Mouse (Mus musculus) neural tube, embryonic 14.5 days (tissue): Measurements from ENCODE around the gene Bag1. TPM values are rescaled to one million over a fixed set of nuclear protein-coding genes. Genes with fewer than 3 reads are reported as not detected.

Source experiments
- ATAC-seq: fragments of 200-750 bp; cut with Nextera tagmentation; 2 replicates; pipeline ENCODE4 v1.8.0; 2017; ENCODE audit warnings: low read depth, mild to moderate bottlenecking, moderate TSS enrichment, moderate library complexity
- H3K27ac ChIP-seq: fragments of 300-500 bp; sonication (generic); 2 replicates; pipeline ENCODE4 v1.5.1; 2014; ENCODE audit warnings: low read depth, mild to moderate bottlenecking, control low read depth, low read length, moderate library complexity, mixed read lengths
- H3K27me3 ChIP-seq: fragments of 300-500 bp; sonication (generic); 2 replicates; pipeline ENCODE4 v1.6.1; 2014; ENCODE audit warnings: low read length; ENCODE audit not compliant: control insufficient read depth, insufficient read depth
- H3K36me3 ChIP-seq: fragments of 300-500 bp; sonication (generic); 2 replicates; pipeline ENCODE4 v1.6.1; 2014; ENCODE audit warnings: low read length, mixed read lengths; ENCODE audit not compliant: control insufficient read depth, insufficient read depth
- H3K4me1 ChIP-seq: fragments of 300-500 bp; sonication (generic); 2 replicates; pipeline ENCODE4 v1.6.1; 2014; ENCODE audit warnings: low read length; ENCODE audit not compliant: control insufficient read depth, insufficient read depth
- H3K4me2 ChIP-seq: fragments of 300-500 bp; sonication (generic); 2 replicates; pipeline ENCODE4 v1.6.1; 2014; ENCODE audit warnings: mild to moderate bottlenecking, low read depth, low read length, control low read depth
- H3K4me3 ChIP-seq: fragments of 300-500 bp; sonication (generic); 2 replicates; pipeline ENCODE4 v1.5.1; 2014; ENCODE audit warnings: low read depth, low read length, control low read depth, mixed read lengths
- H3K9ac ChIP-seq: fragments of 300-500 bp; sonication (generic); replicated peaks from 2 replicates; pipeline ENCODE4 v1.6.1; 2014; ENCODE audit warnings: low read depth, mild to moderate bottlenecking, control low read depth, low read length, mixed read lengths
- H3K9me3 ChIP-seq: fragments of 300-500 bp; sonication (generic); 2 replicates; pipeline ENCODE4 v1.6.1; 2016; ENCODE audit warnings: low read length; ENCODE audit not compliant: control insufficient read depth
- WGBS: fragments of 180-500 bp; shearing (Covaris S2); extraction: QIAGEN DNeasy Blood & Tissue Kit; methylation state at CpG from one replicate; pipeline ENCODE4 v1.1.7; 2014; 5-methylcytosine and 5-hydroxymethylcytosine counted together
- polyA plus RNA-seq: library from polyadenylated mRNA; unstranded; fragments of >200 nt; fragmentation: Nextera tagmentation; extraction: Ambion mirVana; gene quantifications from 2 replicates; pipeline ENCODE4 v1.2.1, GENCODE M21; 2014

Bag1 gene
- polyA plus RNA-seq, 1 experiment from 2014 or later, result 195 TPM

GRCm38 (mm10) chr4:40923087-40923651, 24.9 kb downstream of the Bag1 start:
- H3K9ac ChIP-seq, result no peak overlapping the region
- no peak overlapping the region for H3K4me3 ChIP-seq
- no peaks in the 10 kb centered on the region for H3K9me3 ChIP-seq
- no peak for ATAC-seq
- no peak overlapping the region for H3K4me2 ChIP-seq
- no peak overlapping the region for H3K27ac ChIP-seq
- no peaks in the 10 kb centered on the region for H3K36me3 ChIP-seq
- no peaks in the 10 kb centered on the region for H3K27me3 ChIP-seq
- 87% methylated on average over 6 of the region's 6 CpGs for WGBS
- H3K4me1 ChIP-seq, result no peaks in the 10 kb centered on the region

DNA sequence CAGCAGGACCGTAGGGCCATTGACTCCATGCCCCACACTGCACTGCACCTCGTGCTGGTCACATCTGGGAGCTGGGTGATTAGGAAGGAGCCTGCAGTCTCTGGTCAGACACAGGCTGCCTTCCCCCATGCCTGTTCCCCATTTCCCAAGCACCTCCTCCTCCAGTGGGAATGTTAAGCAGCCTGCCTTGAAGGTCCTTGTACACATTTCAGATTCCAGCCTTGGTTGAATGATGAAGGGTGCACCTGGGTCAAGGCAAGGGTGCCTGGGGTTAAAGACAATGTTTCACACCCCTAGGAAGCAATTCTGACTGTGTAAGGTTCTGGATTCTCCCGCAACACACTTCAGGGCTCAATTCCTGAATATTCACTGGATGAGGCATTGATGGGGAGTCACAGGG, 26.8 kb downstream of the Bag1 start:
- Histone ChIP-seq H3K4me1 (no peaks in the 10 kb centered on the region), H3K4me2 (no peak overlapping the region), H3K9me3 (no peaks in the 10 kb centered on the region), H3K27me3 (no peaks in the 10 kb centered on the region), H3K36me3 (no peaks in the 10 kb centered on the region), H3K4me3 (no peak overlapping the region), H3K9ac (no peak overlapping the region), H3K27ac (no peak overlapping the region)
- no peak for ATAC-seq
- WGBS, result 69% methylated on average over 3 of the region's 3 CpGs

DNA sequence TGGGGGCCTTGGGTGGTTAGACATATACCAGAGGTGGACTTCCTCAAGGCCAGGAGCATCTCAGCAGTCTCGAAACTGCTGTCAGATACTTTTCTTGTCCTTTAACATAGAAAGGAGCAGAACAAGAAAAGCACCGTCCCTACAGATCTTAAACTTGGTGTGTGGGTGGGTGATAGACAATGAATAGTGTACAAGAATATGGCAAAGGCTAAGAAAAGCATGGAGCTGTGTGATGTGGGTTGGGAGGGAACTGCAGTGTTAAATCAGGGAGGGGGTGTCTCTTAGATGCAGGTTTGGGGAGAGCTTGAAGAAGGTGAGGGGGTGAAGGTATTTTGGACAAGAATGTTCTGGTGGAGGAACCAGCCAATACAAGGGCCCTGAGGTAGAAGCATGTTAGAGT, 27.5 kb downstream of the Bag1 start:
- Histone ChIP-seq H3K4me2 (no peak overlapping the region), H3K27me3 (no peaks in the 10 kb centered on the region), H3K4me1 (no peaks in the 10 kb centered on the region), H3K9ac (no peak overlapping the region), H3K36me3 (no peaks in the 10 kb centered on the region), H3K4me3 (no peak overlapping the region), H3K9me3 (no peaks in the 10 kb centered on the region), H3K27ac (no peak overlapping the region)
- ATAC-seq, result no peak
- 81% methylated on average over 2 of the region's 2 CpGs for WGBS

GRCm38 (mm10) chr4:40919785-40920184, 28.3 kb downstream of the Bag1 start, which contains the start of gene Spink4:
Spink4 (plus strand) TSS chr4:40920052.
- Histone ChIP-seq H3K4me3 (no peak within 1 kb of the TSS), H3K36me3 (no peaks in the 10 kb centered on the region), H3K9me3 (no peaks in the 10 kb centered on the region), H3K4me1 (no peaks in the 10 kb centered on the region), H3K27me3 (no peaks in the 10 kb centered on the region), H3K9ac (no peak within 1 kb of the TSS), H3K4me2 (no peak within 1 kb of the TSS), H3K27ac (no peak within 1 kb of the TSS)
- 69% methylated on average over 3 of the region's 3 CpGs for WGBS
- no peak for ATAC-seq

- Histone ChIP-seq H3K36me3 (no peaks in the 10 kb centered on the region), H3K27me3 (no peaks in the 10 kb centered on the region), H3K4me2 (no peak overlapping the region), H3K4me1 (no peaks in the 10 kb centered on the region), H3K9ac (no peak overlapping the region), H3K27ac (no peak overlapping the region), H3K9me3 (no peaks in the 10 kb centered on the region), H3K4me3 (no peak overlapping the region)
- WGBS, result 89% methylated on average over 7 of the region's 7 CpGs
- no peak for ATAC-seq
Observed at GRCm38 (mm10) chr4:40916592-40917155, 31.4 kb downstream of the Bag1 start.

GRCm38 (mm10) chr4:40915947-40916346, 32.1 kb downstream of the Bag1 start:
- H3K4me1 ChIP-seq, result no peaks in the 10 kb centered on the region
- no peaks in the 10 kb centered on the region for H3K36me3 ChIP-seq
- no peaks in the 10 kb centered on the region for H3K9me3 ChIP-seq
- H3K27me3 ChIP-seq, result no peaks in the 10 kb centered on the region
- no peak overlapping the region for H3K4me3 ChIP-seq
- WGBS, result 78% methylated on average over 5 of the region's 5 CpGs
- no peak overlapping the region for H3K9ac ChIP-seq
- no peak overlapping the region for H3K4me2 ChIP-seq
- H3K27ac ChIP-seq, result no peak overlapping the region
- no peak for ATAC-seq

DNA sequence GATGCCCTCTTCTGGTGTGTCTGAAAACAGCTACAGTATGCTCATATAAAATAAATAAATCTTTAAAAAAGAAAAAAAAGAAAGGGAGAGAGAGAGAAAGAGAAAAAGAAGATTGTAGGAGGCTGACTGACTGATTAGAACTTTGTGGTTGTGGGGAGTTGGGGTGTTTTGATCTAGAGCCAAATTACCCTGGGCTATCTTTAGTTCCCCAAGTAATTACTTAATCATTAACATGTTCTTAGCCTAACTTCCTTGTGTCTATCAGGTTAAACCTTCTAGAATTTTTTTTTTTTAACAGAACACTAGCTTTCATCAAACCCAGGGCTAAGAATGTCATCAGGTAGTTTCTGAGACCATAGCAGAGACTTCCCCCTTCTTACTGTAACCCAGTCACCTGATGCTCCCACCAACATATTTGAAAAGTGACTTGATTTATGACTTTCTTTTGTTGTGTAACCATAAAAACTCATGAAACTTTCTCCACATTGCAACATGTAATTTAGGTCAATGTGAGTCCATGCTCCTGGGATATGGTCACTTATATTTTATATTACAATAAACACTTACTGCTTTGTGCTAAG, 33.7 kb downstream of the Bag1 start:
- H3K27ac ChIP-seq, result no peak overlapping the region

DNA sequence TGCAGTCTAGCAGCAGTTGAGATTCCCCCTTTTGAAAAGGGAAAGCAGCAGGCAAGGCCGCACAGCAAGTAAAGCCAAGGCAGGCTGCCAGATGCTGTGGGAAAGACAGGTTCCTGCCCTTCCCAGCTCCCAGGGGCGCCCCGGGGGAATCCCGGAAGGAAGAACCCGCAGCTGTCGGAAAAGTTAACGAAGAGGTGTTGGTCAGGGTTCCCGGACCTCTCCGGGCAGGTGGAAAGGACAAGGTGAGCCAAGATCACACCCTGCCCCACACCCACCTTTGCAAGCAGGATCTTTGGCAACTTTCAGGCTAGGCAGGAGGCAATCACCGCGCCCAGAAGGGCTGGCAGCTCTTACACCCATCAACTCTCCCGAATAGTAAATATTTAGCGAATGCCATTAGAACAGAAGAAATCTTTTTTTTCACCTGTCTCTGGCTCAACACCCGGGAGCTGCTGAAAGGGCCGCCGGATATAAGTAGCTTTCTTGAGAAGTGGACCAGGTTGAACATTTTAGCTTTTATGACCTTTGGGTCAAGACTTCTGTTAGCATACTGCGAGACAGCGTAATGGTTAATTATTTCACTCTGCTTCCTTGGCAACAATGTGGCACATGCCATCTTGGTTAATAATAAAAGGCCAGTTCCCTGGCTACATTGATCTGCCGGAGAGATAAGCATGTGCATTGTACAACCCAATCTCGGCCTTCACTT, 39.7 kb downstream of the Bag1 start:
- ATAC-seq, result no peak
- Histone ChIP-seq H3K4me2 (no peak overlapping the region), H3K27ac (no peak overlapping the region), H3K36me3 (no peaks in the 10 kb centered on the region), H3K9me3 (no peaks in the 10 kb centered on the region), H3K4me3 (no peak overlapping the region), H3K27me3 (no peaks in the 10 kb centered on the region), H3K9ac (no peak overlapping the region), H3K4me1 (no peaks in the 10 kb centered on the region)
- 45% methylated on average over 20 of the region's 20 CpGs for WGBS

More for the DNA sequence above, 33.7 kb downstream of the Bag1 start:
- Histone ChIP-seq H3K4me3 (no peak overlapping the region), H3K36me3 (no peaks in the 10 kb centered on the region), H3K9me3 (no peaks in the 10 kb centered on the region), H3K27me3 (no peaks in the 10 kb centered on the region), H3K9ac (no peak overlapping the region), H3K4me2 (no peak overlapping the region), H3K4me1 (no peaks in the 10 kb centered on the region)
- ATAC-seq, result no peak

GRCm38 (mm10) chr4:40906298-40906697, 41.8 kb downstream of the Bag1 start:
- H3K9me3 ChIP-seq, result no peaks in the 10 kb centered on the region
- H3K27me3 ChIP-seq, result no peaks in the 10 kb centered on the region
- WGBS, result 86% methylated on average over 1 of the region's 1 CpGs
- no peaks in the 10 kb centered on the region for H3K4me1 ChIP-seq
- ATAC-seq, result no peak
- H3K4me2 ChIP-seq, result no peak overlapping the region
- H3K9ac ChIP-seq, result no peak overlapping the region
- no peaks in the 10 kb centered on the region for H3K36me3 ChIP-seq
- no peak overlapping the region for H3K4me3 ChIP-seq
- no peak overlapping the region for H3K27ac ChIP-seq
